Mouse (Mus musculus) right cerebral cortex, postnatal 25 days (tissue): ENCODE measurements at regions not wholly inside any gene's neighbourhood (a gene's known extent, or its start where the extent isn't known, plus 50 kb on each side); places are given as distances from the start of the nearest gene placed in this dataset.

ENCODE experiments used
- DNase-seq: peaks from one replicate; pipeline ENCODE4 v3.0.0; 2022

- DNase-seq, result no peak
Measured at GRCm38 (mm10) chrX:11801621-11802020, 358.5 kb downstream of the Bcor start.

GRCm38 (mm10) chrX:11802074-11802899 lies 357.9 kb downstream of the Bcor start:
- no peak for DNase-seq

- DNase-seq, result no peak
Measured at GRCm38 (mm10) chrX:11803239-11803638, 356.9 kb downstream of the Bcor start.

- DNase-seq, result no peak
Measured at GRCm38 (mm10) chrX:11806896-11807252, 353.3 kb downstream of the Bcor start.

GRCm38 (mm10) chrX:11807253-11807882 lies 352.8 kb downstream of the Bcor start:
- peak; percentile 34 for DNase-seq

GRCm38 (mm10) chrX:11807883-11808262 lies 352.3 kb downstream of the Bcor start:
- DNase-seq, result no peak

GRCm38 (mm10) chrX:11808911-11809310 lies 351.2 kb downstream of the Bcor start:
- DNase-seq, result no peak

- DNase-seq, result no peak
Measured at GRCm38 (mm10) chrX:11814861-11815260, 345.3 kb downstream of the Bcor start.

- no peak for DNase-seq
Measured at GRCm38 (mm10) chrX:11815864-11816263, 344.3 kb downstream of the Bcor start.

- DNase-seq, result no peak
Measured at GRCm38 (mm10) chrX:11818634-11819033, 341.5 kb downstream of the Bcor start.

GRCm38 (mm10) chrX:11821165-11821564 lies 339.0 kb downstream of the Bcor start:
- no peak for DNase-seq

GRCm38 (mm10) chrX:11821880-11822768 lies 338.0 kb downstream of the Bcor start:
- DNase-seq, result no peak

- no peak for DNase-seq
Measured at GRCm38 (mm10) chrX:11825948-11826347, 334.2 kb downstream of the Bcor start.

- DNase-seq, result no peak
Measured at GRCm38 (mm10) chrX:11826737-11827408, 333.3 kb downstream of the Bcor start.

- DNase-seq, result no peak
Measured at GRCm38 (mm10) chrX:11829411-11830002, 330.6 kb downstream of the Bcor start.

- DNase-seq, result no peak
Measured at GRCm38 (mm10) chrX:11837566-11837965, 322.6 kb downstream of the Bcor start.

- peak; percentile 9 for DNase-seq
Measured at GRCm38 (mm10) chrX:11839665-11840245, 320.4 kb downstream of the Bcor start.

GRCm38 (mm10) chrX:11840319-11841035 lies 319.7 kb downstream of the Bcor start:
- DNase-seq, result no peak

- no peak for DNase-seq
Measured at GRCm38 (mm10) chrX:11845566-11845965, 314.6 kb downstream of the Bcor start.

GRCm38 (mm10) chrX:11855910-11856309 lies 304.2 kb downstream of the Bcor start:
- no peak for DNase-seq

- no peak for DNase-seq
Measured at GRCm38 (mm10) chrX:11859396-11859795, 300.8 kb downstream of the Bcor start.
